Mouse (Mus musculus): ENCODE measurements at regions not wholly inside any gene's neighbourhood (a gene's known extent, or its start where the extent isn't known, plus 50 kb on each side); places are given as distances from the start of the nearest gene placed in this dataset.
"Not testable (repeated sequence)": the region's sequence is repeated elsewhere in the genome, so short reads cannot be mapped to it uniquely, and the experiment has no call there.

- H3K27ac ChIP-seq (replicated peaks; ENCODE audit: low read depth, low read length), result no peak overlapping the region
- no peaks in the 10 kb centered on the region for H3K36me3 ChIP-seq (ENCODE audit: control insufficient read depth, insufficient read depth, low read length)
- no peak overlapping the region for H3K4me3 ChIP-seq (ENCODE audit: low read depth, low read length)
- WGBS, result 65% methylated on average over 9 of the region's 9 CpGs
- no peak for DNase-seq (ENCODE audit: low spot score)
- no peaks in the 10 kb centered on the region for H3K27me3 ChIP-seq (replicated peaks; ENCODE audit: control insufficient read depth, insufficient read depth, low read length)
- ATAC-seq (ENCODE audit: low read depth), result no peak
- H3K4me2 ChIP-seq (ENCODE audit: low read depth, low read length), result no peak overlapping the region
- H3K9me3 ChIP-seq (ENCODE audit: control insufficient read depth, low read length), result no peaks in the 10 kb centered on the region
- H3K9ac ChIP-seq (ENCODE audit: low read depth, low read length), result no peak overlapping the region
- H3K4me1 ChIP-seq (ENCODE audit: control insufficient read depth, insufficient read depth, low read length), result no peaks in the 10 kb centered on the region
Observed at GRCm38 (mm10) chr8:57383746-57384320, 63.0 kb downstream of the Hand2 start.

GRCm38 (mm10) chr8:57387627-57388026, 66.8 kb downstream of the Hand2 start:
- Histone ChIP-seq H3K27ac (replicated peaks; ENCODE audit: low read depth, low read length) (no peak overlapping the region), H3K36me3 (ENCODE audit: control insufficient read depth, insufficient read depth, low read length) (no peaks in the 10 kb centered on the region), H3K9me3 (ENCODE audit: control insufficient read depth, low read length) (0 out of 2 replicates have a peak, but pooled peaks cover 3% of the 10 kb centered on the region), H3K4me1 (ENCODE audit: control insufficient read depth, insufficient read depth, low read length) (no peaks in the 10 kb centered on the region), H3K9ac (ENCODE audit: low read depth, low read length) (no peak overlapping the region), H3K27me3 (replicated peaks; ENCODE audit: control insufficient read depth, insufficient read depth, low read length) (no peaks in the 10 kb centered on the region), H3K4me2 (ENCODE audit: low read depth, low read length) (no peak overlapping the region), H3K4me3 (ENCODE audit: low read depth, low read length) (no peak overlapping the region)
- ATAC-seq (ENCODE audit: low read depth) (no peak), DNase-seq (ENCODE audit: low spot score) (peak; percentile 15)
- 74% methylated on average over 5 of the region's 5 CpGs for WGBS

- no peak overlapping the region for H3K4me3 ChIP-seq (ENCODE audit: low read depth, low read length)
- H3K27ac ChIP-seq (replicated peaks; ENCODE audit: low read depth, low read length), result no peak overlapping the region
- DNase-seq (ENCODE audit: low spot score) (no peak), ATAC-seq (ENCODE audit: low read depth) (no peak)
- no peak overlapping the region for H3K4me2 ChIP-seq (ENCODE audit: low read depth, low read length)
- no peaks in the 10 kb centered on the region for H3K4me1 ChIP-seq (ENCODE audit: control insufficient read depth, insufficient read depth, low read length)
- no peak overlapping the region for H3K9ac ChIP-seq (ENCODE audit: low read depth, low read length)
- no peaks in the 10 kb centered on the region for H3K36me3 ChIP-seq (ENCODE audit: control insufficient read depth, insufficient read depth, low read length)
- 0 out of 2 replicates have a peak, but pooled peaks cover 3% of the 10 kb centered on the region for H3K9me3 ChIP-seq (ENCODE audit: control insufficient read depth, low read length)
- WGBS, result 87% methylated on average over 4 of the region's 4 CpGs
- H3K27me3 ChIP-seq (replicated peaks; ENCODE audit: control insufficient read depth, insufficient read depth, low read length), result no peaks in the 10 kb centered on the region
Observed at GRCm38 (mm10) chr8:57388579-57388978, 67.1 kb upstream of the Scrg1 start.

GRCm38 (mm10) chr8:57397999-57398635, 57.6 kb upstream of the Scrg1 start:
- Histone ChIP-seq H3K27ac (replicated peaks; ENCODE audit: low read depth, low read length) (no peak overlapping the region), H3K9me3 (ENCODE audit: control insufficient read depth, low read length) (no peaks in the 10 kb centered on the region), H3K36me3 (ENCODE audit: control insufficient read depth, insufficient read depth, low read length) (no peaks in the 10 kb centered on the region), H3K4me1 (ENCODE audit: control insufficient read depth, insufficient read depth, low read length) (no peaks in the 10 kb centered on the region), H3K9ac (ENCODE audit: low read depth, low read length) (no peak overlapping the region), H3K4me3 (ENCODE audit: low read depth, low read length) (no peak overlapping the region), H3K27me3 (replicated peaks; ENCODE audit: control insufficient read depth, insufficient read depth, low read length) (no peaks in the 10 kb centered on the region), H3K4me2 (ENCODE audit: low read depth, low read length) (no peak overlapping the region)
- DNase-seq (ENCODE audit: low spot score) (peak; percentile 38), ATAC-seq (ENCODE audit: low read depth) (no peak)
- 51% methylated on average over 3 of the region's 3 CpGs for WGBS

GRCm38 (mm10) chr8:57400171-57400570, 55.6 kb upstream of the Scrg1 start:
- H3K9me3 ChIP-seq (ENCODE audit: control insufficient read depth, low read length); H3K4me1 ChIP-seq (ENCODE audit: control insufficient read depth, insufficient read depth, low read length); H3K27me3 ChIP-seq (replicated peaks; ENCODE audit: control insufficient read depth, insufficient read depth, low read length); ATAC-seq (ENCODE audit: low read depth); H3K27ac ChIP-seq (replicated peaks; ENCODE audit: low read depth, low read length); H3K36me3 ChIP-seq (ENCODE audit: control insufficient read depth, insufficient read depth, low read length); H3K4me2 ChIP-seq (ENCODE audit: low read depth, low read length); H3K4me3 ChIP-seq (ENCODE audit: low read depth, low read length); H3K9ac ChIP-seq (ENCODE audit: low read depth, low read length); DNase-seq (ENCODE audit: low spot score): not testable (repeated sequence)

GRCm38 (mm10) chr8:57400776-57401631, 54.7 kb upstream of the Scrg1 start:
- H3K4me3 ChIP-seq (ENCODE audit: low read depth, low read length), result no peak overlapping the region
- no peak overlapping the region for H3K9ac ChIP-seq (ENCODE audit: low read depth, low read length)
- H3K27ac ChIP-seq (replicated peaks; ENCODE audit: low read depth, low read length), result no peak overlapping the region
- H3K9me3 ChIP-seq (ENCODE audit: control insufficient read depth, low read length), result no peaks in the 10 kb centered on the region
- DNase-seq (ENCODE audit: low spot score) (no peak), ATAC-seq (ENCODE audit: low read depth) (0 out of 2 replicates have a peak, but pooled peaks have one; percentile 41)
- H3K36me3 ChIP-seq (ENCODE audit: control insufficient read depth, insufficient read depth, low read length), result no peaks in the 10 kb centered on the region
- no peaks in the 10 kb centered on the region for H3K4me1 ChIP-seq (ENCODE audit: control insufficient read depth, insufficient read depth, low read length)
- WGBS, result 60% methylated on average over 12 of the region's 12 CpGs
- no peak overlapping the region for H3K4me2 ChIP-seq (ENCODE audit: low read depth, low read length)
- no peaks in the 10 kb centered on the region for H3K27me3 ChIP-seq (replicated peaks; ENCODE audit: control insufficient read depth, insufficient read depth, low read length)

GRCm38 (mm10) chr8:57401661-57402060, 54.1 kb upstream of the Scrg1 start:
- DNase-seq (ENCODE audit: low spot score), result peak; percentile 14

GRCm38 (mm10) chr8:57402200-57402599, 53.5 kb upstream of the Scrg1 start:
- no peaks in the 10 kb centered on the region for H3K9me3 ChIP-seq (ENCODE audit: control insufficient read depth, low read length)
- H3K27me3 ChIP-seq (replicated peaks; ENCODE audit: control insufficient read depth, insufficient read depth, low read length), result no peaks in the 10 kb centered on the region
- H3K4me2 ChIP-seq (ENCODE audit: low read depth, low read length), result no peak overlapping the region
- no peak overlapping the region for H3K9ac ChIP-seq (ENCODE audit: low read depth, low read length)
- no peak overlapping the region for H3K4me3 ChIP-seq (ENCODE audit: low read depth, low read length)
- 54% methylated on average over 5 of the region's 5 CpGs for WGBS
- H3K27ac ChIP-seq (replicated peaks; ENCODE audit: low read depth, low read length), result no peak overlapping the region
- DNase-seq (ENCODE audit: low spot score) (no peak), ATAC-seq (ENCODE audit: low read depth) (no peak)
- H3K36me3 ChIP-seq (ENCODE audit: control insufficient read depth, insufficient read depth, low read length), result no peaks in the 10 kb centered on the region
- H3K4me1 ChIP-seq (ENCODE audit: control insufficient read depth, insufficient read depth, low read length), result no peaks in the 10 kb centered on the region

More at GRCm38 (mm10) chr8:57401661-57402060, 54.1 kb upstream of the Scrg1 start:
- Histone ChIP-seq H3K9me3 (ENCODE audit: control insufficient read depth, low read length) (no peaks in the 10 kb centered on the region), H3K9ac (ENCODE audit: low read depth, low read length) (no peak overlapping the region), H3K4me3 (ENCODE audit: low read depth, low read length) (no peak overlapping the region), H3K4me2 (ENCODE audit: low read depth, low read length) (no peak overlapping the region), H3K27ac (replicated peaks; ENCODE audit: low read depth, low read length) (no peak overlapping the region), H3K4me1 (ENCODE audit: control insufficient read depth, insufficient read depth, low read length) (no peaks in the 10 kb centered on the region), H3K36me3 (ENCODE audit: control insufficient read depth, insufficient read depth, low read length) (no peaks in the 10 kb centered on the region), H3K27me3 (replicated peaks; ENCODE audit: control insufficient read depth, insufficient read depth, low read length) (no peaks in the 10 kb centered on the region)
- WGBS, result 62% methylated on average over 1 of the region's 1 CpGs
- no peak for ATAC-seq (ENCODE audit: low read depth)
